Mouse (Mus musculus): Measurements from ENCODE around the gene Ercc1. TPM values are rescaled to one million over a fixed set of nuclear protein-coding genes. Genes with fewer than 3 reads are reported as not detected.

Gene Ercc1
- total RNA-seq, 2 experiments from 2014 or later: 43.5 to 50.3 TPM

- DNase-seq: no peak
Observed at GRCm38 (mm10) chr7:19338060-19338459, 6.5 kb upstream of the Ercc1 start.

GRCm38 (mm10) chr7:19338596-19338995 is 6.0 kb upstream of the Ercc1 start:
- no peak for DNase-seq

GRCm38 (mm10) chr7:19341250-19341649 is 3.3 kb upstream of the Ercc1 start:
- no peak for DNase-seq

GRCm38 (mm10) chr7:19341761-19342409 is 2.7 kb upstream of the Ercc1 start:
- DNase-seq: peak; percentile 73 to 77

- DNase-seq: peak; percentile 88 to 97
Observed at GRCm38 (mm10) chr7:19342481-19343027, 2.0 kb upstream of the Ercc1 start.

GRCm38 (mm10) chr7:19343210-19343808 is 1.3 kb upstream of the Ercc1 start:
- DNase-seq: peak; percentile 80 to 91

- DNase-seq: peak; percentile 95 to 96
Observed at GRCm38 (mm10) chr7:19344938-19345471, 427 bp downstream of the Ercc1 start.

- DNase-seq: peak in 1 of 2 experiments; percentile 75
Observed at GRCm38 (mm10) chr7:19349188-19349915, 4.8 kb downstream of the Ercc1 start.

GRCm38 (mm10) chr7:19350221-19350620 is 5.6 kb downstream of the Ercc1 start:
- no peak for DNase-seq

GRCm38 (mm10) chr7:19354991-19355390 is 10.4 kb downstream of the Ercc1 start:
- no peak for DNase-seq

- no peak for DNase-seq
Observed at GRCm38 (mm10) chr7:19356311-19356710, 11.7 kb downstream of the Ercc1 start.

- no peak for DNase-seq
Observed at GRCm38 (mm10) chr7:19357381-19358375, 13.1 kb downstream of the Ercc1 start.

- DNase-seq: no peak
Observed at GRCm38 (mm10) chr7:19358634-19359033, 14.1 kb downstream of the Ercc1 start.

- peak; percentile 90 to 92 for DNase-seq
Observed at GRCm38 (mm10) chr7:19359299-19359891, 14.8 kb downstream of the Ercc1 start, which contains the start of the genes Cd3eap and Ppp1r13l. Gene Cd3eap, minus strand, starts transcription at chr7:19359483. Gene Ppp1r13l, plus strand, starts transcription at chr7:19359749.

- peak; percentile 84 to 86 for DNase-seq
Observed at GRCm38 (mm10) chr7:19359892-19360641, 15.5 kb downstream of the Ercc1 start.

- DNase-seq: peak; percentile 94 to 97
Observed at GRCm38 (mm10) chr7:19360944-19361343, 16.4 kb downstream of the Ercc1 start.

GRCm38 (mm10) chr7:19361720-19362119 is 17.1 kb downstream of the Ercc1 start:
- DNase-seq: peak; percentile 85 to 94

- peak in 1 of 2 experiments; percentile 73 for DNase-seq
Observed at GRCm38 (mm10) chr7:19362276-19362675, 17.7 kb downstream of the Ercc1 start.

- DNase-seq: peak; percentile 82 to 85
Observed at GRCm38 (mm10) chr7:19363881-19364280, 19.3 kb downstream of the Ercc1 start.

- peak; percentile 25 to 35 for DNase-seq
Observed at GRCm38 (mm10) chr7:19365376-19365775, 20.8 kb downstream of the Ercc1 start.

All from heart, adult 18-20 months (tissue).